Mouse (Mus musculus) stomach, embryonic 16.5 days (tissue): ENCODE measurements at regions not wholly inside any gene's neighbourhood (a gene's known extent, or its start where the extent isn't known, plus 50 kb on each side); places are given as distances from the start of the nearest gene placed in this dataset.
"Not testable (repeated sequence)": the region's sequence is repeated elsewhere in the genome, so short reads cannot be mapped to it uniquely, and the experiment has no call there.

Experiments
- ATAC-seq: fragments of 200-750 bp; cut with Nextera tagmentation; 2 replicates; pipeline ENCODE4 v1.8.0; 2017; ENCODE audit warnings: moderate number of reproducible peaks, moderate TSS enrichment; ENCODE audit not compliant: insufficient read depth, low FRiP score
- H3K27ac ChIP-seq: fragments of 300-500 bp; sonication (generic); 2 replicates; pipeline ENCODE4 v1.5.1; 2014; ENCODE audit warnings: low read length
- H3K27me3 ChIP-seq: fragments of 300-500 bp; sonication (generic); 2 replicates; pipeline ENCODE4 v1.6.1; 2014; ENCODE audit warnings: low read length, control low read depth, mixed read lengths; ENCODE audit not compliant: control insufficient read depth, insufficient read depth
- H3K36me3 ChIP-seq: fragments of 300-500 bp; sonication (generic); 2 replicates; pipeline ENCODE4 v1.6.1; 2014; ENCODE audit warnings: low read length; ENCODE audit not compliant: control insufficient read depth, insufficient read depth
- H3K4me1 ChIP-seq: fragments of 300-500 bp; sonication (generic); 2 replicates; pipeline ENCODE4 v1.6.1; 2014; ENCODE audit warnings: low read length, control low read depth, mixed read lengths; ENCODE audit not compliant: control insufficient read depth, insufficient read depth
- H3K4me2 ChIP-seq: fragments of 300-500 bp; sonication (generic); 2 replicates; pipeline ENCODE4 v1.6.1; 2014; ENCODE audit warnings: low read depth, low read length, mixed read lengths
- H3K4me3 ChIP-seq: fragments of 300-500 bp; sonication (generic); replicated peaks from 2 replicates; pipeline ENCODE4 v1.5.1; 2014; ENCODE audit warnings: mild to moderate bottlenecking, low read length
- H3K9ac ChIP-seq: fragments of 300-500 bp; sonication (generic); 2 replicates; pipeline ENCODE4 v1.6.1; 2014; ENCODE audit warnings: low read length
- H3K9me3 ChIP-seq: fragments of 300-500 bp; sonication (generic); replicated peaks from 2 replicates; pipeline ENCODE4 v1.6.1; 2016; ENCODE audit warnings: low read length, control low read depth; ENCODE audit not compliant: control insufficient read depth
- WGBS: fragments of 180-500 bp; shearing (Covaris S2); extraction: QIAGEN DNeasy Blood & Tissue Kit; methylation state at CpG from one replicate; pipeline ENCODE4 v1.1.7; 2014; 5-methylcytosine and 5-hydroxymethylcytosine counted together

- H3K27ac ChIP-seq, H3K4me1 ChIP-seq, H3K36me3 ChIP-seq, ATAC-seq, H3K9ac ChIP-seq, H3K4me3 ChIP-seq, H3K9me3 ChIP-seq, H3K4me2 ChIP-seq, H3K27me3 ChIP-seq: not testable (repeated sequence)
- 92% methylated on average over 2 of the region's 6 CpGs for WGBS
These were observed 303.3 kb downstream of the Rprm start for GRCm38 (mm10) chr2:53782035-53782434.

- H3K9ac ChIP-seq, H3K36me3 ChIP-seq, ATAC-seq, H3K4me2 ChIP-seq, H3K4me1 ChIP-seq, H3K4me3 ChIP-seq, H3K27ac ChIP-seq, H3K27me3 ChIP-seq, H3K9me3 ChIP-seq: not testable (repeated sequence)
- WGBS, result 81% methylated on average over 2 of the region's 6 CpGs
These were observed 296.8 kb downstream of the Rprm start for GRCm38 (mm10) chr2:53788599-53788998.

GRCm38 (mm10) chr2:53796605-53797004 lies 288.7 kb downstream of the Rprm start:
- Histone ChIP-seq H3K9ac (no peak overlapping the region), H3K9me3 (no peaks in the 10 kb centered on the region), H3K36me3 (no peaks in the 10 kb centered on the region), H3K4me2 (no peak overlapping the region), H3K4me1 (no peaks in the 10 kb centered on the region), H3K4me3 (no peak overlapping the region), H3K27me3 (no peaks in the 10 kb centered on the region), H3K27ac (no peak overlapping the region)
- ATAC-seq, result no peak
- 58% methylated on average over 1 of the region's 1 CpGs for WGBS

GRCm38 (mm10) chr2:53803666-53804065 lies 281.7 kb downstream of the Rprm start:
- Histone ChIP-seq H3K27ac (no peak overlapping the region), H3K27me3 (no peaks in the 10 kb centered on the region), H3K9me3 (no peaks in the 10 kb centered on the region), H3K4me3 (no peak overlapping the region), H3K36me3 (no peaks in the 10 kb centered on the region), H3K9ac (no peak overlapping the region), H3K4me1 (no peaks in the 10 kb centered on the region), H3K4me2 (no peak overlapping the region)
- no peak for ATAC-seq

GRCm38 (mm10) chr2:53850815-53851528 lies 234.4 kb downstream of the Rprm start:
- Histone ChIP-seq H3K36me3 (no peaks in the 10 kb centered on the region), H3K9ac (no peak overlapping the region), H3K27me3 (no peaks in the 10 kb centered on the region), H3K9me3 (no peaks in the 10 kb centered on the region), H3K4me3 (no peak overlapping the region), H3K4me2 (no peak overlapping the region), H3K27ac (no peak overlapping the region), H3K4me1 (no peaks in the 10 kb centered on the region)
- no peak for ATAC-seq
- WGBS, result 69% methylated on average over 1 of the region's 1 CpGs
